Mouse (Mus musculus) spleen, adult 2 months (tissue): ENCODE measurements around the gene Inka2.

Experiments used
- CTCF ChIP-seq: fragments of 200-500 bp; IDR thresholded peaks from 2 replicates; pipeline ENCODE4 v1.5.1; 2011; ENCODE audit warnings: mild to moderate bottlenecking, inconsistent platforms; ENCODE audit not compliant: insufficient read depth, insufficient read length, insufficient replicate concordance; ENCODE audit errors: extremely low read depth
- POLR2A ChIP-seq: fragments of 200-500 bp; IDR thresholded peaks from 2 replicates; pipeline ENCODE4 v1.6.1; 2011; ENCODE audit warnings: low read depth, low read length, inconsistent platforms

DNA sequence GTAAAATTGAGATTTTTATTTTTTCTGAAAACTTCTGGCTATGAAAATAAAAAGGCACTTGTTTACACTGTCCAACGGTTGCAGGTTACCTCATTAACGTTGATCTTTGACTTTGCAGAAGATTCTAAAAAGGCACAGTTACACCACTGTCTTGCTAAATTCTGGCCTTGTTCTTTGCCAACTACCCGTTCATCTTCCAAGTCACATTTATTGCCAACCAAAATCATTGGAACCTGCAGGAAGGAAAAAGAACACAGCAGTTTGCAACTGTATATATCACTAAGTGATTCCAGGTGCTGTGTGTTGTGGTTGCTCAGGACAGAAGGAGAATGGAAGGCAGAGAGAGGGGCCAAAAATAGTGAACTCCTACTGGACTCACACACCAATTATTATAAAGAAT, 33.3 kb downstream of the Inka2 start:
- no peak for TF ChIP-seq CTCF
- TF ChIP-seq POLR2A = no peak
